Mouse (Mus musculus): ENCODE data around the gene Wdr62. TPM values are rescaled to one million over a fixed set of nuclear protein-coding genes. Genes with fewer than 3 reads are reported as not detected.

The Wdr62 gene
- 10.4 and 14.9 TPM in 2 replicates for polyA plus RNA-seq (2014; fragmentation: Nextera tagmentation; extraction: Ambion mirVana)

- Histone ChIP-seq H3K36me3 (ENCODE audit: control insufficient read depth, insufficient read depth, low read length) (no peaks in the 10 kb centered on the region), H3K4me2 (ENCODE audit: low read depth, severe bottlenecking) (peak within 1 kb of the TSS; percentile 49), H3K9me3 (ENCODE audit: control insufficient read depth, low read length) (no peaks in the 10 kb centered on the region), H3K4me1 (ENCODE audit: control insufficient read depth, insufficient read depth, low read length) (0 out of 2 replicates have a peak, but pooled peaks cover 4% of the 10 kb centered on the region), H3K27ac (replicated peaks; ENCODE audit: low read depth, low read length) (peak within 1 kb of the TSS; percentile 79), H3K9ac (ENCODE audit: low read length) (peak within 1 kb of the TSS; percentile 46; the same call in 1 of the 2 replicates), H3K27me3 (ENCODE audit: control insufficient read depth, insufficient read depth, low read length) (no peaks in the 10 kb centered on the region), H3K4me3 (ENCODE audit: low read depth, low read length) (peak within 1 kb of the TSS; percentile 81)
- ATAC-seq (ENCODE audit: insufficient number of reproducible peaks, low FRiP score, low TSS enrichment, low read depth) (peak; percentile 96), DNase-seq (ENCODE audit: low spot score) (peak; percentile 93)
- WGBS: under 1% methylated on average over 49 of the region's 49 CpGs
Measured at GRCm38 (mm10) chr7:30279951-30280669, at the start of gene Wdr62, which contains the start of gene Thap8. Gene Wdr62 (minus strand): TSS chr7:30280419. Gene Thap8 (plus strand): TSS chr7:30280094.

DNA sequence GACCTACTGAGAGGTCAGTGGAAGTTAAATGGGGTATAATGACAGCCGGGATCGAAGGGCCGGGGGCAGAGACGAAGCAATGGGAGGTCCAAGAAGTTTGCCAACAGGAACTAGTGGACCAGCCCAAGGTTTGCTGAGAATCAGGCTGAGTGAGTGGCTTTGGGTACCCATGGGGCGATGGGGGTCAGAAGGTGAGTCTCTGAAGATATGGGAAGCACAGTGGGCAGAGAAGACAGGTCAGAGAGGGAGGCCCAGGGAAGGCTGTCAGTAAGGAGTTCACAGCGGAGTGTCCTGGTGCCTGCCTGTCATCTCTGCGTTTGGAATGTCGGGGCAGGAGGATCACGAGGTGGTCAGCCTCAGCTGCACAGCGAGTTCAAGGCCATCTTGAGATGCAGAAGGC lies 48.2 kb upstream of the Wdr62 start:
- no peaks in the 10 kb centered on the region for H3K27me3 ChIP-seq (ENCODE audit: control insufficient read depth, insufficient read depth, low read length)
- no peak overlapping the region for H3K4me3 ChIP-seq (ENCODE audit: low read depth, low read length)
- no peaks in the 10 kb centered on the region for H3K36me3 ChIP-seq (ENCODE audit: control insufficient read depth, insufficient read depth, low read length)
- no peak overlapping the region for H3K4me2 ChIP-seq (ENCODE audit: low read depth, severe bottlenecking)
- no peaks in the 10 kb centered on the region for H3K9me3 ChIP-seq (ENCODE audit: control insufficient read depth, low read length)
- WGBS: 55% methylated on average over 10 of the region's 10 CpGs
- H3K4me1 ChIP-seq (ENCODE audit: control insufficient read depth, insufficient read depth, low read length): no peaks in the 10 kb centered on the region
- H3K9ac ChIP-seq (ENCODE audit: low read length): no peak overlapping the region
- no peak overlapping the region for H3K27ac ChIP-seq (replicated peaks; ENCODE audit: low read depth, low read length)
- DNase-seq (ENCODE audit: low spot score) (no peak), ATAC-seq (ENCODE audit: insufficient number of reproducible peaks, low FRiP score, low TSS enrichment, low read depth) (no peak)

GRCm38 (mm10) chr7:30327140-30327539 lies 46.9 kb upstream of the Wdr62 start:
- DNase-seq (ENCODE audit: low spot score) (no peak), ATAC-seq (ENCODE audit: insufficient number of reproducible peaks, low FRiP score, low TSS enrichment, low read depth) (no peak)
- Histone ChIP-seq H3K36me3 (ENCODE audit: control insufficient read depth, insufficient read depth, low read length) (no peaks in the 10 kb centered on the region), H3K27ac (replicated peaks; ENCODE audit: low read depth, low read length) (no peak overlapping the region), H3K4me1 (ENCODE audit: control insufficient read depth, insufficient read depth, low read length) (no peaks in the 10 kb centered on the region), H3K9ac (ENCODE audit: low read length) (no peak overlapping the region), H3K9me3 (ENCODE audit: control insufficient read depth, low read length) (no peaks in the 10 kb centered on the region), H3K27me3 (ENCODE audit: control insufficient read depth, insufficient read depth, low read length) (no peaks in the 10 kb centered on the region), H3K4me2 (ENCODE audit: low read depth, severe bottlenecking) (no peak overlapping the region), H3K4me3 (ENCODE audit: low read depth, low read length) (no peak overlapping the region)
- WGBS: 69% methylated on average over 15 of the region's 15 CpGs

GRCm38 (mm10) chr7:30326427-30326826 lies 46.2 kb upstream of the Wdr62 start:
- H3K9me3 ChIP-seq (ENCODE audit: control insufficient read depth, low read length): no peaks in the 10 kb centered on the region
- H3K4me1 ChIP-seq (ENCODE audit: control insufficient read depth, insufficient read depth, low read length): peaks cover 2% of the 10 kb centered on the region; the same call in 1 of the 2 replicates
- no peak overlapping the region for H3K4me3 ChIP-seq (ENCODE audit: low read depth, low read length)
- no peak overlapping the region for H3K27ac ChIP-seq (replicated peaks; ENCODE audit: low read depth, low read length)
- no peaks in the 10 kb centered on the region for H3K27me3 ChIP-seq (ENCODE audit: control insufficient read depth, insufficient read depth, low read length)
- no peaks in the 10 kb centered on the region for H3K36me3 ChIP-seq (ENCODE audit: control insufficient read depth, insufficient read depth, low read length)
- no peak overlapping the region for H3K4me2 ChIP-seq (ENCODE audit: low read depth, severe bottlenecking)
- ATAC-seq (ENCODE audit: insufficient number of reproducible peaks, low FRiP score, low TSS enrichment, low read depth): no peak
- no peak overlapping the region for H3K9ac ChIP-seq (ENCODE audit: low read length)
- DNase-seq (ENCODE audit: low spot score): no peak

DNA sequence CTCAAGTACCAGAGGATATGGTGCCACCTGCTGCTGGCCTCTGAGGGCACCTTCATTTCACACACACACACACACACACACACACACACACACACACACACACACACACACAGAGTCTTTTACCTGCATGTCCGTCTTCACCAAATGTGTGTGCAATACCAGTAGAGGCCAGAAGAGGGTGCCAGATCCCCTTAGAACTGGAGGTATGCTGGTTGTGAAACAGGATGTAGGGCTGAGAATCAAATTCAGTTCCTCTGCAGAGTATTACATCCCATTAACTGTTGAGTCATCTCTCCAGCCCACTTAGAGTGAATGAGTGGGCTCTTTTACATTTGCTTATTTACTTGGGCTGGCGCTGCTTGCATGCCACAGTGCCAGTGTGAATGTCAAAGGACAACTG lies 45.1 kb upstream of the Wdr62 start:
- Histone ChIP-seq H3K9ac (ENCODE audit: low read length) (no peak overlapping the region), H3K27me3 (ENCODE audit: control insufficient read depth, insufficient read depth, low read length) (no peaks in the 10 kb centered on the region), H3K4me2 (ENCODE audit: low read depth, severe bottlenecking) (no peak overlapping the region), H3K36me3 (ENCODE audit: control insufficient read depth, insufficient read depth, low read length) (no peaks in the 10 kb centered on the region), H3K9me3 (ENCODE audit: control insufficient read depth, low read length) (no peaks in the 10 kb centered on the region), H3K27ac (replicated peaks; ENCODE audit: low read depth, low read length) (no peak overlapping the region; the same call in 1 of the 2 replicates), H3K4me1 (ENCODE audit: control insufficient read depth, insufficient read depth, low read length) (peaks cover 3% of the 10 kb centered on the region; the same call in 1 of the 2 replicates), H3K4me3 (ENCODE audit: low read depth, low read length) (no peak overlapping the region)
- ATAC-seq (ENCODE audit: insufficient number of reproducible peaks, low FRiP score, low TSS enrichment, low read depth) (no peak), DNase-seq (ENCODE audit: low spot score) (peak; percentile 74)
- 48% methylated on average over 2 of the region's 2 CpGs for WGBS

GRCm38 (mm10) chr7:30324300-30324944 lies 44.2 kb upstream of the Wdr62 start:
- DNase-seq (ENCODE audit: low spot score) (no peak), ATAC-seq (ENCODE audit: insufficient number of reproducible peaks, low FRiP score, low TSS enrichment, low read depth) (no peak)
- no peak overlapping the region for H3K9ac ChIP-seq (ENCODE audit: low read length)
- no peak overlapping the region for H3K27ac ChIP-seq (replicated peaks; ENCODE audit: low read depth, low read length)
- no peaks in the 10 kb centered on the region for H3K9me3 ChIP-seq (ENCODE audit: control insufficient read depth, low read length)
- no peak overlapping the region for H3K4me2 ChIP-seq (ENCODE audit: low read depth, severe bottlenecking)
- WGBS: 90% methylated on average over 5 of the region's 5 CpGs
- no peaks in the 10 kb centered on the region for H3K27me3 ChIP-seq (ENCODE audit: control insufficient read depth, insufficient read depth, low read length)
- no peaks in the 10 kb centered on the region for H3K36me3 ChIP-seq (ENCODE audit: control insufficient read depth, insufficient read depth, low read length)
- H3K4me1 ChIP-seq (ENCODE audit: control insufficient read depth, insufficient read depth, low read length): peaks cover 3% of the 10 kb centered on the region; the same call in 1 of the 2 replicates
- no peak overlapping the region for H3K4me3 ChIP-seq (ENCODE audit: low read depth, low read length)

- DNase-seq (ENCODE audit: low spot score): no peak
- Histone ChIP-seq H3K4me2 (ENCODE audit: low read depth, severe bottlenecking) (peak within 1 kb of the TSS; percentile 72), H3K9ac (ENCODE audit: low read length) (peak within 1 kb of the TSS; percentile 78), H3K27me3 (ENCODE audit: control insufficient read depth, insufficient read depth, low read length) (no peaks in the 10 kb centered on the region), H3K9me3 (ENCODE audit: control insufficient read depth, low read length) (no peaks in the 10 kb centered on the region), H3K4me1 (ENCODE audit: control insufficient read depth, insufficient read depth, low read length) (peaks cover 3% of the 10 kb centered on the region; the same call in 1 of the 2 replicates), H3K36me3 (ENCODE audit: control insufficient read depth, insufficient read depth, low read length) (no peaks in the 10 kb centered on the region), H3K27ac (replicated peaks; ENCODE audit: low read depth, low read length) (no peak within 1 kb of the TSS), H3K4me3 (ENCODE audit: low read depth, low read length) (peak within 1 kb of the TSS; percentile 80)
- WGBS: 81% methylated on average over 3 of the region's 3 CpGs
- ATAC-seq (ENCODE audit: insufficient number of reproducible peaks, low FRiP score, low TSS enrichment, low read depth): no peak
Measured at GRCm38 (mm10) chr7:30323795-30324194, 43.6 kb upstream of the Wdr62 start, which contains the start of gene Sdhaf1. Gene Sdhaf1 (minus strand): TSS chr7:30323895.

GRCm38 (mm10) chr7:30322865-30323264 lies 42.6 kb upstream of the Wdr62 start:
- H3K27me3 ChIP-seq (ENCODE audit: control insufficient read depth, insufficient read depth, low read length): no peaks in the 10 kb centered on the region
- no peaks in the 10 kb centered on the region for H3K36me3 ChIP-seq (ENCODE audit: control insufficient read depth, insufficient read depth, low read length)
- H3K4me3 ChIP-seq (ENCODE audit: low read depth, low read length): peak overlapping the region; percentile 80
- H3K4me2 ChIP-seq (ENCODE audit: low read depth, severe bottlenecking): peak overlapping the region; percentile 72
- no peak overlapping the region for H3K27ac ChIP-seq (replicated peaks; ENCODE audit: low read depth, low read length)
- H3K9ac ChIP-seq (ENCODE audit: low read length): peak overlapping the region; percentile 78
- H3K9me3 ChIP-seq (ENCODE audit: control insufficient read depth, low read length): no peaks in the 10 kb centered on the region
- DNase-seq (ENCODE audit: low spot score) (no peak), ATAC-seq (ENCODE audit: insufficient number of reproducible peaks, low FRiP score, low TSS enrichment, low read depth) (no peak)
- WGBS: 48% methylated on average over 6 of the region's 6 CpGs
- H3K4me1 ChIP-seq (ENCODE audit: control insufficient read depth, insufficient read depth, low read length): peaks cover 3% of the 10 kb centered on the region; the same call in 1 of the 2 replicates
